Mouse (Mus musculus) layer of hippocampus, postnatal 36 days (tissue): ENCODE measurements around the gene Bcl9. TPM values are rescaled to one million over a fixed set of nuclear protein-coding genes. Genes with fewer than 3 reads are reported as not detected.

Experiments
- DNase-seq, 2 experiments: peaks; one replicate each; pipeline ENCODE4 v3.0.0; 2022
- total RNA-seq, 2 experiments: library from RNA; stranded (reverse); gene quantifications; 2 replicates each; pipeline ENCODE4 v1.2.3; 2021

Bcl9 gene
- 10 to 100 TPM; 59.1 to 63.3 TPM for total RNA-seq

- peak; percentile 84 to 87 for DNase-seq
These were observed at the start of gene Bcl9 for GRCm38 (mm10) chr3:97297553-97298432. Bcl9 (minus strand) TSS chr3:97297917.

GRCm38 (mm10) chr3:97339193-97339576 is 41.5 kb upstream of the Bcl9 start:
- no peak for DNase-seq

GRCm38 (mm10) chr3:97338522-97339192 is 40.9 kb upstream of the Bcl9 start:
- peak; percentile 82 to 91 for DNase-seq

- DNase-seq, result peak in 1 of 2 experiments; percentile 42
These were observed 39.6 kb upstream of the Bcl9 start for GRCm38 (mm10) chr3:97337306-97337705.

GRCm38 (mm10) chr3:97336331-97336730 is 38.6 kb upstream of the Bcl9 start:
- no peak for DNase-seq

GRCm38 (mm10) chr3:97334618-97335017 is 36.9 kb upstream of the Bcl9 start:
- peak; percentile 27 to 48 for DNase-seq

GRCm38 (mm10) chr3:97332172-97332571 is 34.5 kb upstream of the Bcl9 start:
- DNase-seq, result no peak

GRCm38 (mm10) chr3:97327809-97328208 is 30.1 kb upstream of the Bcl9 start:
- no peak for DNase-seq

- no peak for DNase-seq
These were observed 29.6 kb upstream of the Bcl9 start for GRCm38 (mm10) chr3:97327356-97327755.

- DNase-seq, result no peak
These were observed 28.1 kb upstream of the Bcl9 start for GRCm38 (mm10) chr3:97325621-97326345.

GRCm38 (mm10) chr3:97324046-97324445 is 26.3 kb upstream of the Bcl9 start:
- no peak for DNase-seq

GRCm38 (mm10) chr3:97317302-97317701 is 19.6 kb upstream of the Bcl9 start:
- no peak for DNase-seq

GRCm38 (mm10) chr3:97313431-97313830 is 15.7 kb upstream of the Bcl9 start:
- DNase-seq, result no peak

GRCm38 (mm10) chr3:97311998-97312397 is 14.3 kb upstream of the Bcl9 start:
- DNase-seq, result peak; percentile 55 to 67

GRCm38 (mm10) chr3:97309748-97310536 is 12.2 kb upstream of the Bcl9 start:
- DNase-seq, result no peak

- no peak for DNase-seq
These were observed 10.7 kb upstream of the Bcl9 start for GRCm38 (mm10) chr3:97308440-97308839.

GRCm38 (mm10) chr3:97305907-97306306 is 8.2 kb upstream of the Bcl9 start:
- no peak for DNase-seq

GRCm38 (mm10) chr3:97301586-97301985 is 3.9 kb upstream of the Bcl9 start:
- no peak for DNase-seq

GRCm38 (mm10) chr3:97300370-97300769 is 2.7 kb upstream of the Bcl9 start:
- no peak for DNase-seq

- DNase-seq, result no peak
These were observed 2.2 kb upstream of the Bcl9 start for GRCm38 (mm10) chr3:97299885-97300284.

GRCm38 (mm10) chr3:97298856-97299465 is 1.2 kb upstream of the Bcl9 start:
- DNase-seq, result no peak
